Mouse (Mus musculus): ENCODE data around the gene Ints11. TPM values are rescaled to one million over a fixed set of nuclear protein-coding genes. Genes with fewer than 3 reads are reported as not detected.

Ints11 gene
- 10 to 100 TPM; 33.2 to 34.0 TPM for total RNA-seq (2021)

- DNase-seq (ENCODE audit: low spot score in 2 of 2), result peak; percentile 96 to 97
- intact Hi-C loops (cut with DNase I), result loop anchor here (2.0 kb wide), 2 partner anchors 23 kb away; partner anchors contain the start of gene Dvl1
Measured at GRCm38 (mm10) chr4:155869317-155870033, at the start of gene Ints11, which contains the start of gene Cptp. TSS of gene Ints11 (plus strand) at chr4:155869546. TSS of gene Cptp (minus strand) at chr4:155869440.

GRCm38 (mm10) chr4:155821025-155821424, 48.3 kb upstream of the Ints11 start:
- no peak for DNase-seq (ENCODE audit: low spot score in 2 of 2)
- intact Hi-C loops (cut with DNase I), result no loop called here

GRCm38 (mm10) chr4:155823443-155823842, 45.9 kb upstream of the Ints11 start:
- intact Hi-C loops (cut with DNase I), result no loop called here
- no peak for DNase-seq (ENCODE audit: low spot score in 2 of 2)

- intact Hi-C loops (cut with DNase I), result loop anchor here (2.0 kb wide), 1 partner anchor 113 kb away; the partner anchor contains the start of gene Ube2j2
- DNase-seq (ENCODE audit: low spot score in 2 of 2), result no peak
Measured at GRCm38 (mm10) chr4:155829866-155830265, 39.5 kb upstream of the Ints11 start.

GRCm38 (mm10) chr4:155830596-155830995, 38.8 kb upstream of the Ints11 start:
- intact Hi-C loops (cut with DNase I), result loop anchor here (2.0 kb wide), 1 partner anchor 112 kb away; the partner anchor contains the start of gene Ube2j2
- DNase-seq (ENCODE audit: low spot score in 2 of 2), result no peak

- intact Hi-C loops (cut with DNase I), result loop anchor here (2.0 kb wide), 1 partner anchor 112 kb away; the partner anchor contains the start of gene Ube2j2
- DNase-seq (ENCODE audit: low spot score in 2 of 2), result peak; percentile 94
Measured at GRCm38 (mm10) chr4:155831205-155831766, 38.1 kb upstream of the Ints11 start, which contains the start of gene Aurkaip1. TSS of gene Aurkaip1 (plus strand) at chr4:155831272.

- no peak for DNase-seq (ENCODE audit: low spot score in 2 of 2)
- intact Hi-C loops (cut with DNase I), result loop anchor here (2.0 kb wide), 1 partner anchor 111 kb away; the partner anchor contains the start of gene Ube2j2
Measured at GRCm38 (mm10) chr4:155831831-155832230, 37.5 kb upstream of the Ints11 start.

- no peak for DNase-seq (ENCODE audit: low spot score in 2 of 2)
- intact Hi-C loops (cut with DNase I), result no loop called here
Measured at GRCm38 (mm10) chr4:155832321-155832720, 37.0 kb upstream of the Ints11 start.

- intact Hi-C loops (cut with DNase I), result no loop called here
- DNase-seq (ENCODE audit: low spot score in 2 of 2), result no peak
Measured at GRCm38 (mm10) chr4:155833234-155833633, 36.1 kb upstream of the Ints11 start.

- peak; percentile 53 to 66 for DNase-seq (ENCODE audit: low spot score in 2 of 2)
- intact Hi-C loops (cut with DNase I), result no loop called here
Measured at GRCm38 (mm10) chr4:155833836-155834235, 35.5 kb upstream of the Ints11 start.

GRCm38 (mm10) chr4:155837404-155838010, 31.8 kb upstream of the Ints11 start:
- intact Hi-C loops (cut with DNase I), result no loop called here
- DNase-seq (ENCODE audit: low spot score in 2 of 2), result no peak

GRCm38 (mm10) chr4:155838187-155839153, 30.9 kb upstream of the Ints11 start:
- no peak for DNase-seq (ENCODE audit: low spot score in 2 of 2)
- intact Hi-C loops (cut with DNase I), result no loop called here

- intact Hi-C loops (cut with DNase I), result no loop called here
- DNase-seq (ENCODE audit: low spot score in 2 of 2), result no peak
Measured at GRCm38 (mm10) chr4:155839483-155839910, 29.8 kb upstream of the Ints11 start, which contains the start of gene Mxra8. TSS of gene Mxra8 (plus strand) at chr4:155839680.

- DNase-seq (ENCODE audit: low spot score in 2 of 2), result no peak
- intact Hi-C loops (cut with DNase I), result no loop called here
Measured at GRCm38 (mm10) chr4:155840076-155841002, 29.0 kb upstream of the Ints11 start.

GRCm38 (mm10) chr4:155841003-155841454, 28.3 kb upstream of the Ints11 start:
- no peak for DNase-seq (ENCODE audit: low spot score in 2 of 2)
- intact Hi-C loops (cut with DNase I), result no loop called here

GRCm38 (mm10) chr4:155841651-155842270, 27.6 kb upstream of the Ints11 start:
- no peak for DNase-seq (ENCODE audit: low spot score in 2 of 2)
- intact Hi-C loops (cut with DNase I), result no loop called here

GRCm38 (mm10) chr4:155843231-155843630, 26.1 kb upstream of the Ints11 start:
- intact Hi-C loops (cut with DNase I), result no loop called here
- DNase-seq (ENCODE audit: low spot score in 2 of 2), result no peak
